Mouse (Mus musculus): ENCODE data around the gene Txn2. TPM values are rescaled to one million over a fixed set of nuclear protein-coding genes. Genes with fewer than 3 reads are reported as not detected.
"Not testable (repeated sequence)": the region's sequence is repeated elsewhere in the genome, so short reads cannot be mapped to it uniquely, and the experiment has no call there.

Gene Txn2
- polyA plus RNA-seq, 1 experiment from 2014 or later: 193 TPM

- 83% methylated on average over 3 of the region's 3 CpGs for WGBS
- Histone ChIP-seq H3K27ac (replicated peaks) (no peak overlapping the region), H3K4me2 (no peak overlapping the region), H3K9ac (replicated peaks) (no peak overlapping the region), H3K4me1 (no peaks in the 10 kb centered on the region), H3K4me3 (replicated peaks) (no peak overlapping the region), H3K36me3 (no peaks in the 10 kb centered on the region), H3K27me3 (replicated peaks) (no peaks in the 10 kb centered on the region), H3K9me3 (replicated peaks) (no peaks in the 10 kb centered on the region)
- ATAC-seq (ENCODE audit: low FRiP score): no peak
Observed at GRCm38 (mm10) chr15:77872996-77873395, 55.8 kb downstream of the Txn2 start.

DNA sequence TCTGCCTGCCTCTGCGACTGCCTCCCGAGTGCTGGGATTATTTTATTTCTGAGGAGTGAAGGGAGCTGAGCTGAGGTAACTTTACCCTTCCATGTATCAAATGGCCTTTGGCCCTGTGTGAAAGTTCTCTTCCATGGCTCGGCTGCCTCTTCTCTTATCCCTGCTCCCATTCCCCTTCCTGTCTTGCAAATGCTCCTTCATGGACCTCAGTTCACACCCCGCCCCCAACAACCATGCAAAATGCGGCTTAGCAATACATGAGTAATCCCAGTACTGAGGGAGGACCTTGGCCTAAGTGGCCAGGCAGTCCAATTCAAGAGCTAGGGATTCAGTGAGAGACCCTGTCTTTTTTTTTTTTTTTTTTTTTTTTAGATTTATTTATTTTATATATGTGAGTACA is 60.5 kb downstream of the Txn2 start:
- H3K4me2 ChIP-seq: no peak overlapping the region
- H3K4me3 ChIP-seq (replicated peaks): no peak overlapping the region
- no peak overlapping the region for H3K27ac ChIP-seq (replicated peaks)
- no peak overlapping the region for H3K9ac ChIP-seq (replicated peaks)
- H3K9me3 ChIP-seq (replicated peaks): no peaks in the 10 kb centered on the region
- 92% methylated on average over 5 of the region's 5 CpGs for WGBS
- H3K4me1 ChIP-seq: no peaks in the 10 kb centered on the region
- no peak for ATAC-seq (ENCODE audit: low FRiP score)
- H3K27me3 ChIP-seq (replicated peaks): no peaks in the 10 kb centered on the region
- no peaks in the 10 kb centered on the region for H3K36me3 ChIP-seq

DNA sequence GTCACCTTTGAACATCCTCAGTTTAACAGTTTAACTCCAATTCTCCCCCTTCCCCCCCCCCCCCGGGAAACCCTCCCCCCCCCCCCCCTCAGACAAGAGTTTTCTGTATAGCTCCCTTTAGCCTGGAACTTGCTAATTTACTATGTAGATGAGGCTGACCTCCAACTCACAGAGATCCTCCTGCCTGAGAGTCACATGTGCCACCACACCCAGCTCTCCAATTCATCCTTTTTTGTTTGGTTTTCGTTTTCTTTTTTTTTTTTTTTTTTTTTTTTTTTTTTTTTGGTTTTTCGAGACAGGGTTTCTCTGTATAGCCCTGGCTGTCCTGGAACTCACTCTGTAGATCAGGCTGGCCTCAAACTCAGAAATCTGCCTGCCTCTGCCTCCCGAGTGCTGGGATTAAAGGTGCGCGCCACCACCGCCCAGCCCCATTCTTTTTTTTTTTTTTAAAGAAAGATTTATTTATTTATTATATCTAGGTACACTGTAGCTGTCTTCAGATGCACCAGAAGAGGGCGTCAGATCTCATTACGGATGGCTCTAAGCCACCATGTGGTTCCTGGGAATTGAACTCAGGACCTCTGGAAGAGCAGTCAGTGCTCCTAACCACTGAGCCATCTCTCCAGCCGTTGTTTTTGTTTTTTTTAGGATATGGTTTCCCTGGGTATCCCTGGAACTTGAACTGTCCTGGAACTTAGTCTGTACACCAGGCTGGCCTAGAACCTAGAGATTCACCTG is 61.4 kb downstream of the Txn2 start:
- H3K9ac ChIP-seq (replicated peaks); H3K27me3 ChIP-seq (replicated peaks); H3K4me1 ChIP-seq; H3K4me3 ChIP-seq (replicated peaks); ATAC-seq (ENCODE audit: low FRiP score); H3K4me2 ChIP-seq; H3K27ac ChIP-seq (replicated peaks); H3K36me3 ChIP-seq; H3K9me3 ChIP-seq (replicated peaks): not testable (repeated sequence)
- 84% methylated on average over 9 of the region's 10 CpGs for WGBS

GRCm38 (mm10) chr15:77866583-77867220 is 62.1 kb downstream of the Txn2 start:
- Histone ChIP-seq H3K4me3 (replicated peaks) (no peak overlapping the region), H3K27ac (replicated peaks) (no peak overlapping the region), H3K4me1 (no peaks in the 10 kb centered on the region), H3K4me2 (no peak overlapping the region), H3K9ac (replicated peaks) (no peak overlapping the region), H3K9me3 (replicated peaks) (no peaks in the 10 kb centered on the region), H3K27me3 (replicated peaks) (no peaks in the 10 kb centered on the region), H3K36me3 (no peaks in the 10 kb centered on the region)
- no peak for ATAC-seq (ENCODE audit: low FRiP score)
- WGBS: 51% methylated on average over 11 of the region's 11 CpGs

Other genes starting within 250 kb of the Txn2 start
- 0.65 TPM in 1 of 2 replicates, not detected in the other for gene Apol7e, start 230.1 kb downstream of the Txn2 start, polyA plus RNA-seq (2015; fragmentation: Nextera tagmentation; extraction: Ambion mirVana)
- gene Apol9b, start 200.0 kb downstream of the Txn2 start, polyA plus RNA-seq (2015; fragmentation: Nextera tagmentation; extraction: Ambion mirVana): 0.17 TPM in 1 of 2 replicates, not detected in the other
- 0.19 and 0.49 TPM in 2 replicates for gene Apol8, start 172.0 kb downstream of the Txn2 start, polyA plus RNA-seq (2015; fragmentation: Nextera tagmentation; extraction: Ambion mirVana)
- gene Myh9, start 86.8 kb downstream of the Txn2 start, polyA plus RNA-seq (2015; fragmentation: Nextera tagmentation; extraction: Ambion mirVana): 9.6 and 17.7 TPM in 2 replicates
- gene Foxred2, start 27.7 kb upstream of the Txn2 start, polyA plus RNA-seq (2015; fragmentation: Nextera tagmentation; extraction: Ambion mirVana): 8.4 and 9.3 TPM in 2 replicates
- 156 and 166 TPM in 2 replicates for gene Eif3d, start 41.8 kb upstream of the Txn2 start, polyA plus RNA-seq (2015; fragmentation: Nextera tagmentation; extraction: Ambion mirVana)
- gene Cacng2, start 191.0 kb upstream of the Txn2 start, polyA plus RNA-seq (2015; fragmentation: Nextera tagmentation; extraction: Ambion mirVana): 15.4 and 18.9 TPM in 2 replicates
- 88.4 and 99.8 TPM in 2 replicates for gene Ift27, start 245.1 kb upstream of the Txn2 start, polyA plus RNA-seq (2015; fragmentation: Nextera tagmentation; extraction: Ambion mirVana)